9 mouse cellular contexts compared by ENCODE assay signal in the genomic region with DNA sequence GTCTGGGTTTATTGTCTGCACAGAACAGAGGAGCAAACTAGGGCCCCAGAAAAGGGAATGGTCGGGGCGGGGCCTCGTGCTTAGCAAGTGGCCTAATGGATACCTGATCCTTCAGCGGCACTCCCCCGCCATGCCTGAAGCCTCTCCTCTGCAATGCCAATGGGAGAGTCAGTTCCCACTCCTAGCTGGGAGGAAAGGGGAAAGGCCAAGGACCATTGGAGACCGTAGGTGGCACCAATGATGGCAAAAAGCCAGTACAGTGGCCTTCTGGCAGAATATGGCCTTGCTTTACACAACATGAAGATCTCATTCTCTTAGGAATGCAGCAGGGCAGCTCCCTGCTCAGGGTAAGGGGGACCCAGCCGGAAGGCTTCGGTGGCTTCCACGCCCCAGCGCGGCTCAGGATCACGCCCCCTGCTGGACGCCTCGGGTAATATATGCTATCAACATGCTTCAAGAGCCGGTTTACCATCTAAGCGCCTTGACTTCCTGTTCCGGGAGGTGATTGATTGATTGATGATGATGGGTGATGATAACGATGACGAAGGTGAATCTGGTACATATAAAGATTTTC. TPM values are rescaled to one million over a fixed set of nuclear protein-coding genes. Genes with fewer than 3 reads are reported as not detected.
DNase-seq lines count a peak whose midpoint lies in the region; ATAC-seq and TF ChIP-seq lines count a peak whose summit lies in the region.
"Had no signal": no experiment of that assay in that cellular context is flagged by ENCODE, and none has a peak within 500 bp of the region (broad histone marks: within the 10 kb centered on the region; RNA-seq: fewer than 3 reads in every experiment).

No protein-coding gene starts in this region.

- no peaks in the 10 kb centered on the region for H3K36me3 ChIP-seq in midbrain, embryonic 11.5 days (ENCODE audit: control insufficient read depth, insufficient read depth, low read length)
- H3K36me3 ChIP-seq in midbrain, embryonic 15.5 days (replicated peaks), result no peaks in the 10 kb centered on the region
- no peaks in the 10 kb centered on the region for H3K36me3 ChIP-seq in embryonic facial prominence, embryonic 13.5 days
- H3K36me3 ChIP-seq in kidney, postnatal 0 days (ENCODE audit: insufficient read depth, low read length), result no peaks in the 10 kb centered on the region
- H3K36me3 ChIP-seq: hindbrain, embryonic 15.5 days had no signal

- no peak overlapping the region for H3K27ac ChIP-seq in midbrain, embryonic 11.5 days (ENCODE audit: low read depth, low read length)
- no peak overlapping the region for H3K27ac ChIP-seq in midbrain, embryonic 15.5 days
- peak overlapping the region; percentile 60; the same call in 1 of the 2 replicates for H3K27ac ChIP-seq in embryonic facial prominence, embryonic 13.5 days
- peak overlapping the region; percentile 75 for H3K27ac ChIP-seq in kidney, postnatal 0 days
- H3K27ac ChIP-seq: hindbrain, embryonic 15.5 days had no signal

- no peaks in the 10 kb centered on the region for H3K27me3 ChIP-seq in midbrain, embryonic 11.5 days (ENCODE audit: control insufficient read depth, insufficient read depth, low read length)
- no peaks in the 10 kb centered on the region for H3K27me3 ChIP-seq in midbrain, embryonic 15.5 days (replicated peaks)
- no peaks in the 10 kb centered on the region for H3K27me3 ChIP-seq in embryonic facial prominence, embryonic 13.5 days
- H3K27me3 ChIP-seq in kidney, postnatal 0 days (ENCODE audit: insufficient read depth, low read length), result no peaks in the 10 kb centered on the region
- H3K27me3 ChIP-seq: hindbrain, embryonic 15.5 days had no signal

- TF ChIP-seq CTCF in kidney, postnatal 0 days (IDR thresholded peaks at IDR 0.05; ENCODE audit: low read depth), result peak; percentile 81

- peak overlapping the region; percentile 15 for H3K4me2 ChIP-seq in midbrain, embryonic 11.5 days
- no peak overlapping the region for H3K4me2 ChIP-seq in midbrain, embryonic 15.5 days
- peak overlapping the region; percentile 42 for H3K4me2 ChIP-seq in embryonic facial prominence, embryonic 13.5 days
- H3K4me2 ChIP-seq in kidney, postnatal 0 days (ENCODE audit: low read length), result peak overlapping the region; percentile 26
- H3K4me2 ChIP-seq: hindbrain, embryonic 15.5 days had no signal

- peaks cover 4% of the 10 kb centered on the region for H3K4me1 ChIP-seq in midbrain, embryonic 11.5 days (ENCODE audit: control insufficient read depth, insufficient read depth, low read length)
- no peaks in the 10 kb centered on the region for H3K4me1 ChIP-seq in midbrain, embryonic 15.5 days
- peaks cover 8% of the 10 kb centered on the region for H3K4me1 ChIP-seq in embryonic facial prominence, embryonic 13.5 days
- 0 out of 2 replicates have a peak, but pooled peaks cover 6% of the 10 kb centered on the region for H3K4me1 ChIP-seq in kidney, postnatal 0 days (replicated peaks; ENCODE audit: insufficient read depth, low read length)
- H3K4me1 ChIP-seq: hindbrain, embryonic 15.5 days had no signal

- peak; percentile 94 for DNase-seq in midbrain, embryonic 11.5 days (ENCODE audit: low spot score, missing footprints)
- peak; percentile 58 for DNase-seq in T-cell, adult 2 months (ENCODE audit: low spot score)
- peak; percentile 92 for DNase-seq in kidney, postnatal 0 days (ENCODE audit: low spot score)
- DNase-seq in thymus, postnatal 14 days, result peak; percentile 60

- 0 out of 2 replicates have a peak overlapping the region, but pooled peaks have one; percentile 20 for H3K9ac ChIP-seq in midbrain, embryonic 11.5 days (ENCODE audit: low read length)
- no peak overlapping the region for H3K9ac ChIP-seq in midbrain, embryonic 15.5 days
- 0 out of 2 replicates have a peak overlapping the region, but pooled peaks have one; percentile 36 for H3K9ac ChIP-seq in embryonic facial prominence, embryonic 13.5 days
- no peak overlapping the region for H3K9ac ChIP-seq in kidney, postnatal 0 days (ENCODE audit: low read depth, low read length)
- H3K9ac ChIP-seq: hindbrain, embryonic 15.5 days had no signal

- WGBS in midbrain, embryonic 11.5 days, result 6% methylated on average over 19 of the region's 19 CpGs
- 9% methylated on average over 19 of the region's 19 CpGs for WGBS in midbrain, embryonic 15.5 days
- 6% methylated on average over 19 of the region's 19 CpGs for WGBS in embryonic facial prominence, embryonic 13.5 days
- WGBS in kidney, postnatal 0 days, result 3% methylated on average over 19 of the region's 19 CpGs

- ATAC-seq in midbrain, embryonic 11.5 days (ENCODE audit: low FRiP score), result no peak
- ATAC-seq in midbrain, embryonic 15.5 days (replicated peaks), result no peak
- no peak for ATAC-seq in embryonic facial prominence, embryonic 13.5 days (ENCODE audit: insufficient number of reproducible peaks, insufficient read depth, low FRiP score, low TSS enrichment, low read depth)
- peak; percentile 89 for ATAC-seq in kidney, postnatal 0 days (replicated peaks; ENCODE audit: low FRiP score, low read depth)
- peak; percentile 77 for ATAC-seq in megakaryocyte progenitor cell, adult 5-6 weeks (replicated peaks; ENCODE audit: poor library complexity)
- ATAC-seq in monocyte, adult 5-6 weeks (replicated peaks; ENCODE audit: insufficient number of reproducible peaks, low FRiP score, low TSS enrichment, poor library complexity, severe bottlenecking), result no peak

- H3K9me3 ChIP-seq in midbrain, embryonic 11.5 days (ENCODE audit: control insufficient read depth, low read length), result no peaks in the 10 kb centered on the region
- no peaks in the 10 kb centered on the region for H3K9me3 ChIP-seq in midbrain, embryonic 15.5 days
- H3K9me3 ChIP-seq in embryonic facial prominence, embryonic 13.5 days, result no peaks in the 10 kb centered on the region
- no peaks in the 10 kb centered on the region for H3K9me3 ChIP-seq in kidney, postnatal 0 days (replicated peaks; ENCODE audit: low read length)
- H3K9me3 ChIP-seq: hindbrain, embryonic 15.5 days had no signal

- no peak overlapping the region for H3K4me3 ChIP-seq in midbrain, embryonic 11.5 days (ENCODE audit: low read depth, low read length)
- H3K4me3 ChIP-seq in midbrain, embryonic 15.5 days, result no peak overlapping the region
- H3K4me3 ChIP-seq in embryonic facial prominence, embryonic 13.5 days, result no peak overlapping the region
- no peak overlapping the region for H3K4me3 ChIP-seq in kidney, postnatal 0 days (replicated peaks; ENCODE audit: low read depth, low read length)
- H3K4me3 ChIP-seq: hindbrain, embryonic 15.5 days had no signal

RNA-seq across cellular contexts. Expression of a gene that starts 13.8 kb away (rescaled TPM):
- polyA plus RNA-seq in midbrain, embryonic 11.5 days (2014; fragmentation: Nextera tagmentation; extraction: Ambion mirVana), result not detected in 2 replicates
- not detected in 2 replicates for polyA plus RNA-seq in midbrain, embryonic 15.5 days (2015; fragmentation: Nextera tagmentation; extraction: Ambion mirVana)
- polyA plus RNA-seq in embryonic facial prominence, embryonic 13.5 days (2015; fragmentation: Nextera tagmentation; extraction: Ambion mirVana), result 0.62 TPM in 1 of 2 replicates, not detected in the other
- 6.5 and 6.6 TPM in 2 replicates for polyA plus RNA-seq in kidney, postnatal 0 days (2015; fragmentation: Nextera tagmentation; extraction: Ambion mirVana)
- total RNA-seq in megakaryocyte progenitor cell, adult 5-6 weeks (2015), result 0.10 and 1.0 TPM in 2 replicates
- total RNA-seq in megakaryocyte progenitor cell, adult 5-6 weeks (2017), result 0.04 and 0.44 TPM in 2 replicates
- total RNA-seq in monocyte, adult 5-6 weeks (2017), result not detected in 3 replicates
- polyA plus RNA-seq: hindbrain, embryonic 15.5 days had no signal

RNA-seq across cellular contexts. Expression of a gene that starts 29.6 kb away (rescaled TPM):
- polyA plus RNA-seq in midbrain, embryonic 11.5 days (2014; fragmentation: Nextera tagmentation; extraction: Ambion mirVana), result 20.5 TPM in 2 replicates
- 23.6 and 23.7 TPM in 2 replicates for polyA plus RNA-seq in midbrain, embryonic 15.5 days (2015; fragmentation: Nextera tagmentation; extraction: Ambion mirVana)
- polyA plus RNA-seq in embryonic facial prominence, embryonic 13.5 days (2015; fragmentation: Nextera tagmentation; extraction: Ambion mirVana), result 13.5 and 16.2 TPM in 2 replicates
- polyA plus RNA-seq in kidney, postnatal 0 days (2015; fragmentation: Nextera tagmentation; extraction: Ambion mirVana), result 21.7 and 23.4 TPM in 2 replicates
- total RNA-seq in megakaryocyte progenitor cell, adult 5-6 weeks (2015), result 2.4 and 2.7 TPM in 2 replicates
- 1.8 and 5.8 TPM in 2 replicates for total RNA-seq in megakaryocyte progenitor cell, adult 5-6 weeks (2017)
- total RNA-seq in monocyte, adult 5-6 weeks (2017), result 0.38 to 0.58 TPM in 2 of 3 replicates, not detected in the other

RNA-seq across cellular contexts. Expression of a gene that starts 49.5 kb away (rescaled TPM):
- polyA plus RNA-seq in midbrain, embryonic 11.5 days (2014; fragmentation: Nextera tagmentation; extraction: Ambion mirVana), result not detected in 2 replicates
- not detected in 2 replicates for polyA plus RNA-seq in midbrain, embryonic 15.5 days (2015; fragmentation: Nextera tagmentation; extraction: Ambion mirVana)
- 0.73 and 1.1 TPM in 2 replicates for polyA plus RNA-seq in embryonic facial prominence, embryonic 13.5 days (2015; fragmentation: Nextera tagmentation; extraction: Ambion mirVana)
- polyA plus RNA-seq in kidney, postnatal 0 days (2015; fragmentation: Nextera tagmentation; extraction: Ambion mirVana), result not detected in 2 replicates
- not detected in 2 replicates for total RNA-seq in megakaryocyte progenitor cell, adult 5-6 weeks (2015)
- not detected in 2 replicates for total RNA-seq in megakaryocyte progenitor cell, adult 5-6 weeks (2017)
- not detected in 3 replicates for total RNA-seq in monocyte, adult 5-6 weeks (2017)
- polyA plus RNA-seq: hindbrain, embryonic 15.5 days had no signal

Comparison
In these comparisons a context has a peak if more than half of its experiments do, and no peak if none do; other contexts are left out.
1. H3K9ac ChIP-seq: peak in midbrain, embryonic 11.5 days (single experiment) and embryonic facial prominence, embryonic 13.5 days (single experiment); none in midbrain, embryonic 15.5 days (single experiment) and kidney, postnatal 0 days (single experiment).
2. ATAC-seq: peak in kidney, postnatal 0 days (single experiment) and megakaryocyte progenitor cell, adult 5-6 weeks (single experiment); none in midbrain, embryonic 11.5 days (single experiment), midbrain, embryonic 15.5 days (single experiment), embryonic facial prominence, embryonic 13.5 days (single experiment) and monocyte, adult 5-6 weeks (single experiment).
3. H3K27ac ChIP-seq: peak in embryonic facial prominence, embryonic 13.5 days (single experiment) and kidney, postnatal 0 days (single experiment); none in midbrain, embryonic 11.5 days (single experiment) and midbrain, embryonic 15.5 days (single experiment).
4. Peak in every context shown above with its lines, with median percentiles within 50 percentile points of each other: DNase-seq.